Mouse (Mus musculus) left cerebral cortex, postnatal 14 days (tissue): ENCODE data around the gene Slamf6. TPM values are rescaled to one million over a fixed set of nuclear protein-coding genes. Genes with fewer than 3 reads are reported as not detected.
"Not testable (repeated sequence)": the region's sequence is repeated elsewhere in the genome, so short reads cannot be mapped to it uniquely, and the experiment has no call there.

Experiments used
- DNase-seq, 2 experiments: peaks; one replicate each; pipeline ENCODE4 v3.0.0; 2021 to 2022; ENCODE audit warnings: low spot score in 2 of 2, mixed read lengths in 1 of 2
- intact Hi-C: fragments of 180-260 bp; cut with DNase I; formaldehyde crosslinking; loops from one replicate; pipeline ENCODE4 v1.15.1; 2025
- total RNA-seq, 2 experiments: library from RNA; stranded (reverse); gene quantifications; 2 replicates each; pipeline ENCODE4 v1.2.3; 2021

Slamf6 gene
- total RNA-seq, 2 experiments from 2014 or later: 0.07 to 0.23 TPM

DNA sequence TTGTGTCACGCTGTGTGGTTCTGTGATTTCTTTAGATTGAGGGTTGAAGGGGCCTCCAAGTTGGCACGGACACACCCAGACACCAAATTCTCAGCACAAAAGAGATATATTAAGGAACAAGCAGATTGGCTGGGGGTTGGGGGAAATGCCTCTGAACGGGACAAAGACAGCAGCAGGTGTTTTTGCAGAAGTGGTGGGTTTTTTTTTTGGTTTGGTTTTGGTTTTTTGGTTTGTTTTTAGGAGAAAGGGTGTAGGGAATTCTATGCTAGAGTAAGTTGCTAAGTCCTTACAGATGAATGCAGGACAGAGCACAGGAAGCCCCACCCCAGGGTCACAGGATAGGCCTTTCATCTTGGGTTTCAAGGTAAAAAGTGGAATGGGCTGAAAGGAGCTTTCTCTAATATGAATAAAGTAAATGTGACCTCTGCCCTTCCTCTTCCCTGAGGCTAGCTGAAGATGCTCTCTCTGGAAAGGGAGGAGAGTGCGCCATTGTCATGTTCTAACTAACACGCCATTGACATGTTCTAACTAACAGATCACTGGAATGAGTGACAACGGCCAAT is 31.7 kb downstream of the Slamf6 start:
- no peak for DNase-seq
- intact Hi-C loops: no loop called here

DNA sequence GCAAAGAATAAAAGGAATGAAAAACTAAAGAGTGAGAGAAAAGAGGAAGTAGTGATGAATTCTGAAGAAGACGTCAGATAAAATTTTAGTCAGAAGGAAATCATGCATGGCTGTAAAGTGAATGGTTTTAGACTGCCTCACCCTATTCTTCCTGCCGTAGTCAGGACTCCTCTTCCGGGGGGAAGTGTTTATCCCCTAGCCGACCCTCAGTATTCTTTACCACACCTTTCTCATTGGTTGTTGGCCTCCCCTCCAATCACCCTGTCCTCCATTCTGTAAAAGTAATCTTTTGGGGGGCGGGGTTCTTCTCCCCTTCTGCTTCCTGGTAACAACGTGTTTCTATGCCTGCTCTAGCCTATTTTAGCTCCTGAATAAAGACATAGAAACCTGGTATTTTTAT is 37.8 kb downstream of the Slamf6 start:
- intact Hi-C loops: no loop called here
- no peak for DNase-seq

DNA sequence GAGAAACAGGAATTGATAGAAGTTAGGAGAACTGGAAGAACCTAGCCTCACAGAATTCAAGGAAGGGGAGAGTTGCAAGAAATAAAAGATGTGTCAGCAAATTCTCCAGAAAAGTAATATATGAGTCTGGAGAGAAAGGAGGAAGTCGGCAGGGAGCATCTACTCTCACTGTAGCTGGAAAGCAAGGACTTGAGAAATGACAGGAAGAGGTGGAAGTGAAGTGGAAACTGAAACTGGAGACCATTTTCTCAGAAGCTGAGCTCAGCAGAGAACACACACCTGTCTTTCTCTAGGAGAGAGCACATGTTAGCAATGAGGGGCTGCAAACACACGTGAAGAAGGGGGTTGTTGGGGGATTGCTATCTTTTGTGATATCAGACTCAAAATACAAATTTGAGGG is 40.1 kb downstream of the Slamf6 start:
- intact Hi-C loops: no loop called here
- no peak for DNase-seq

DNA sequence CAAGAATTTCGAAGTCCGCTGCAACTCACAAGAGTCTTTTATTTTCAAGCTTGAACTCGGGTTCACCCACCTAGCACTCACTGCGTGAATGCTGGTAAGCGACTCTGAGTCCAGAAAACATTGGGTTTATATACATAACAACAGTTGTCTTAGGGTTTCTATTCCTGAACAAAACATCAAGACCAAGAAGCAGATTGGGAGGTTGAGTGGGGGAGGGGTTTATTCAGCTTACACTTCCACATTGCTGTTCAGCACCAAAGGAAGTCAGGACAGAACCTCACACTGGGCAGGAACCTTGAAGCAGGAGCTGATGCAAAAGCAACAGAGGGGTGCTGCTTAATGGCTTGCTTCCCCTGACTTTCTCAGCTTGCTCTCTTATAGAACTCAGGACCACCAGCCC is 43.4 kb downstream of the Slamf6 start:
- intact Hi-C loops: no loop called here
- DNase-seq: no peak

- no peak for DNase-seq
- intact Hi-C loops: no loop called here
Measured at GRCm38 (mm10) chr1:171961704-171962103, 44.4 kb downstream of the Slamf6 start.

DNA sequence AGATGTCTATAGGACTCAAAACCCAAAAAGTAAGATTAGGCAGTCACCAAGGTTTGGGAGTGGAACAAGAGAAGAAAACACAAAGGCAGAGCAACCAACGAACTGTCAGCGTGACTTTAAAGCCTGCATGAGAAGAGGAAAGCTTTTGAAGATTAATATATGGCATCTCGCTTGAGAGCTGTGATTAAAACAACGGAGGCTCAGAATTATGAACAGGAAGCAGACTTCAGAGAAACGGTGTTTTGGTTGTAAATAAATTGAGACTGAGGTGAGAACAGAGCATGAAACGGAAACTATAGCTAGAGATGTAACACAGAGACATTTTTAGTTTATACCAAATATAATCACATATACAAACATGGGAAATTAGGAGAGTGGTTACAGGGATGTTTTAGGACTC is 46.3 kb downstream of the Slamf6 start:
- DNase-seq: no peak

GRCm38 (mm10) chr1:171966054-171966790 is 48.9 kb downstream of the Slamf6 start:
- DNase-seq: no peak
- intact Hi-C loops: no loop called here

More for the DNA sequence above, 46.3 kb downstream of the Slamf6 start:
- intact Hi-C loops: no loop called here

- no peak for DNase-seq
- intact Hi-C loops: no loop called here
Measured at GRCm38 (mm10) chr1:171969221-171969620, 51.9 kb downstream of the Slamf6 start.

- no peak for DNase-seq
- intact Hi-C loops: no loop called here
Measured at GRCm38 (mm10) chr1:171970854-171971586, 53.7 kb downstream of the Slamf6 start.

DNA sequence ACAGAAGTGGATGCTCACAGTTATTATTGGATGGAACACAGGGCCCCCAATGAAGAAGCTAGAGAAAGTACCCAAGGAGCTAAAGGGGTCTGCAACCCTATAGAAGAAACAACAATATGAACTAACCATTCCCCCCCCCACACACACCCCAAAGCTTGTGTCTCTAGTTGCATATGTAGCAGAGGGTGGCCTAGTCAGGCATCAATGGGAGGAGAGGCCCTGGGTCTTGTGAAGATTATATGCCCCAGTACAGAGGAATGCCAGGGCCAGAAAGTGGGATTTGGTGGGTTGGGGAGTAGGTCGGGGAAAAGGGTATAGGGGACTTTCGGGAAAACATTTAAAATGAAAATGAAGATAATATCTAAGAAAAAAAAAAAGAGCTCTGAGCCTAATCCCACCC is 57.0 kb downstream of the Slamf6 start:
- DNase-seq, intact Hi-C loops: not testable (repeated sequence)

DNA sequence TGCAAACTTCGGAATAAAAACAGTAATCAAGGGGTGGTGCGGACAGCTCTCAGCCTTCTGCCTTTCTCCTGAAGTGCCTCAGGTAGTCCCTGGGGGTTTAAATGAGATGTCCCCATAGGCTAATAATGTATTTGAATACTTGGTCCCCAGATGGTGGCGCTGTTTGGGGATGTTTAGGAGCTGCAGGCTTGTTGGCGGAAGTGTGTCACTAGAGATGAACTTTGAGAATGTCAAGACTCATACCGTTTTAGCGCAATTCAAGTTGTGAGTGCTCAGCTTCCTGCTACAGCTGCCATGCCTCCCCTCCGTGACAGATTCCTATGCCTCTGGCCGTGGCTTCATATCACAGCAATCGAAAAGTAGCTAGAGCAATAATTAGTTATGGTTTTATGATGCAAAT is 58.1 kb downstream of the Slamf6 start:
- DNase-seq: no peak
- intact Hi-C loops: no loop called here

DNA sequence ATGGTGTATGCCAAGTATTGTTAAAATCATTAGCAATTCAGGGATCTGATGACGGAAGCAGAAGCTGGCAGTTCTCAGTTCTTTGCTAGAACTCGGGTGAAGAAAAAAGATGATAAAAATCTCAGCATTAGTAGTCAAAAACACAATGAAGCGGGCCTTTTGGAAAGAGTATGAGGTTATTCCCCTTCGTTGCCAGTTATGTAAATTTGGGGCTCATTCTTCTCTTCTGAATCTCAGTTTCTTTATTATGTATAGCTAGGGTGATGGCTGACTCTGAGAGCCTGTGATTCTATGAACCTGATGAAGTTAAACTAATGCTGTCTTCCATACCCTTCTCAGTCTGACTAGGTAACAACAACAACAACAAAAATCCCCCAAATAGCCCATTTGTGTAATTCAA is 58.5 kb downstream of the Slamf6 start:
- intact Hi-C loops: no loop called here
- DNase-seq: no peak

DNA sequence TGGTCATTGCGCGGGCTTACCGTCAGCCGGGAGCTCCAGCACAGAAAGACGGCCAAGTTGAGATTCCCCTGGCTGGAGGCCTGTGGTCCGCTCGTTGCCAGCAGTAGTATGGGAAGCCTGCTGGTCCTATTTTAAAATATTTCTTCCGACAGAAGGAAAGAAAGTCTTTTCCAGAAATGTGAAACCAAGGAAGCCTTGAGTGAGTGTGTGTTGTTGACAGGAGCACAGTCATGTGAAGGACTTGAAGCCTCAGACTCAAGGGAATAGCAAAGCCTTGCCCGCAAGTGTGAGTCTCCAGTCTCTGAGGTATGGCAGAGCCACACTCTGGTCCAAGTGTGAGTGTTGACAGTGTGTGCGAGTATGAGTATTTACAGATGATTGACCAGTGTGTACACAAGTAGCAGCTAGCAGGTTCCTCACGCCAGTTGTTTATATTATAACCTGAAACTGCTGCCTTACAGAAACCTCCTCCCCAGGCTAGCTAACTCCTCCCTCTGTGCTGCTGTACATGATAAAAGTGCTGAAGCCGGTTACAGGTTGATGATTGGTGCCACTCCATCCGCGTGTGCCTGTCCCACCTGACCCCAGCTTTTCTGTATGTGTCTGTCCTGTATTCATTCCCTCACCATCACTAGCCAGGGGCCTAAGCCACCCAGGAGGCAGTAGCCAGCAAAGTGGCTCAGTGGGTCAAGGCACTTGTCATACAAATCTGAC is 59.7 kb downstream of the Slamf6 start:
- intact Hi-C loops: no loop called here
- DNase-seq: no peak

GRCm38 (mm10) chr1:171977891-171978290 is 60.6 kb downstream of the Slamf6 start:
- intact Hi-C loops: no loop called here
- DNase-seq: no peak

GRCm38 (mm10) chr1:171979969-171980730 is 62.8 kb downstream of the Slamf6 start:
- intact Hi-C loops: no loop called here
- DNase-seq: no peak

DNA sequence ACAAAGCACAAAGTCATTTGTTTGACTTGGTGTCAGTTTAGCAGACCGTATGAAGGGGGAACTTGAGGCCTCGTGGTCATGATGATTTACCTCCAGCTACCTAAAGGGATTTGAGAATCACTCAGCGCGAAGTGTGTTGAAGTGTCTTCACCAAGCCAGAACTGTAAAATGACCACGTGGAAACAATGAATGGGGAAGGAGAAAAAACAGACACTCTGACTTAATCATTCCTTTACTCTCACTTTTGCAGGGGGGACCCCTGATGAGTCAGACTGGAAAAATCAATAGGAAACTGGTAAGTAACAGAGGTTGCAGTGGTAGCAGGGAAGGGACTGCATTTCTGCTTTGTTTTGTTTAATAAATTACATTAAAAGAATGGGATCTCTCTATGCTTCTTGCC is 64.9 kb downstream of the Slamf6 start:
- intact Hi-C loops: no loop called here
- DNase-seq: no peak

GRCm38 (mm10) chr1:171982740-171983139 is 65.4 kb downstream of the Slamf6 start:
- intact Hi-C loops: no loop called here
- DNase-seq: no peak

- no peak for DNase-seq
- intact Hi-C loops: no loop called here
Measured at GRCm38 (mm10) chr1:171983372-171984001, 66.2 kb downstream of the Slamf6 start.

- intact Hi-C loops: no loop called here
- no peak for DNase-seq
Measured at GRCm38 (mm10) chr1:171984121-171984520, 66.8 kb downstream of the Slamf6 start.
